Mouse (Mus musculus) common myeloid progenitor, adult 5-6 weeks (primary cell): Measurements from ENCODE around the gene Med9. TPM values are rescaled to one million over a fixed set of nuclear protein-coding genes. Genes with fewer than 3 reads are reported as not detected.

ENCODE experiments used
- ATAC-seq: replicated peaks from 2 replicates; pipeline ENCODE4 v1.8.0; 2016; ENCODE audit warnings: low read depth, mild to moderate bottlenecking, moderate TSS enrichment, inconsistent platforms; ENCODE audit not compliant: poor library complexity, severe bottlenecking
- total RNA-seq: library from RNA; stranded (forward); fragments of 200-1000, 187-1606 nt; gene quantifications from 2 replicates; pipeline ENCODE4 v1.2.3, GENCODE M21; 2017

The Med9 gene
- 28.1 and 29.6 TPM in 2 replicates for total RNA-seq

DNA sequence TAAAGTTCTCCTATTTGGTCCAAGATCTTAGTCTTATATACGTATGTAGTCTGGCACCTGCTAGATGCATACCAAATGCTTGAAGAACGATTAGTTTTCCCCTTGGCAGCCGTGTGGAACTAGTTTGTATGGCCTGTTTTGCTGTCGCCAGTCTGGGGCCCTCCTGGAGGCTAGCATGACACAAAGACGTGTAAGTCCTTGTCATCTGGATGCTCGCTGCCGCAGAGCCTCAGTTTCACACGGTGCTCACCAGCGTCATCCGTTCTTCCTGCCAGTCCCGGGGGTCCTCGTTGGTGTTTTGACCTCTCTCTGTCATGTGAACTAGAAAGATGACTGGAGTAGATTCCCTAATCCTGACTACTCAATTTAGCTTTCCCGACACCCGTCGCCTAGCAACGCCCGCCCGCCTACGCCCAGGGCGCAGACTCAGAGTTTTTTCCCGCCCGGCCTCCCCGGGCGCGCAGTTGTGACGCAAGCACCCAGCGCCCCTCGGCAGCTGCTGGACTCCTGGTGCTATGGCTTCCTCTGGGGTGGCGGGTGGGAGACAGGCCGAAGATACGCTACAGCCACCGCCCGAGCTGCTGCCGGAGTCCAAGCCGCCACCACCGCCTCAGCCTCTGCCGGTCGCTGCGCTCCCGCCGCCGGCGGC, at the start of gene Med9:
Gene Med9, plus strand, starts transcription at position 455 of the 649 bp plus-strand sequence.
- ATAC-seq: peak; percentile 98

GRCm38 (mm10) chr11:59899711-59900685, 48.0 kb upstream of the Med9 start:
- ATAC-seq: no peak

DNA sequence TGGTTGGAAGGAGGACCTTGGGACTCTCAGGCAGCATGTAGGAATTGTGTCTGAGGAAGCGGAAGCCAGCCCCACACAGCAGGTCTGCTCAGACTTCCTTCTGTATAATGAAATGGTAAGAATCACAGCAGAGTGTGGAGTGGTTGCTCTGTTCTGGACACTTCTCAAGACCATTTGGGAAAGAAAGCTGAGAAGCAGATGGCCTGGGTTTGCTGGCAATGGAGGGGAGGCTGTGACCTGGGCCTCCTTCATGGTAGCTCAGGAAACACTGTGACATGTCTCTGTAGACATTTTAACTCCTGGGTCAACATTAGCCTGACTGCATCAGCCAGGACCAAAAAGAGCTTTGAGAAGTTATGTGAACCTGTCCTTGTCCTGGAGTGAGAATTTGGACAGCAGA, 47.0 kb upstream of the Med9 start:
- ATAC-seq: no peak

DNA sequence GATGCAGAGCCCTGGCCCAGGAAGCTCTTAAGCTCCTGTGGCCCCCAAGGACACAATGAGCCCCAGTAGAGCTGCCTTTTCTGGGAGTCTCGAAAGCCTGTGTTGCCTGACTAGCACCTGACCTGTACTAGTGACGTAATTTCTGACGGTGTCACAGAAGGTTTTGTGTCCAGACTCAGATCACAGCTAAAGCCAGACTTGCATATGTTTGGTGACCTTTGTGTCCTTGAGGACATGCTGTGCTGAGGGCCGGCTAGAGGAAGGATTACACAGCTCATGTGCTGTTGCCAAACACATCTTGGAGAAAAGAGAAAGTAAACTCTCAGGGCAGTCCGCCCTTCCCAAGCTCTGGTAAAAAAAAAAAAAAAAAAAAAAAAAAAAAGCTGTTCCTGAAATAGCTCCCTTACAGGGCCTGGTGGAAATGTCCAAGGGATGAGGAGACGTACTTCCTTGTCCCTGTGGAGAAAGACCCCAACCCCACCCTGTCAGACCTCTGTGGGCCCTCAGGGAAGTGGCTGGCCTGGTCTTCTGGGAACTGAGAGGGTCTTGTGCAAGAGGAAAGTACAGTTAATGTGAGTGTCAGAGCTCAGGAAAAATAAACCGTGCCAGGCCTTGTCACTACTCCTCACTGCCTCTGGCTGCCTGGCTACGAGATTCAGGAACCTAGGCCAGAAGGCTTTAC, 45.8 kb upstream of the Med9 start:
- peak; percentile 50 for ATAC-seq

DNA sequence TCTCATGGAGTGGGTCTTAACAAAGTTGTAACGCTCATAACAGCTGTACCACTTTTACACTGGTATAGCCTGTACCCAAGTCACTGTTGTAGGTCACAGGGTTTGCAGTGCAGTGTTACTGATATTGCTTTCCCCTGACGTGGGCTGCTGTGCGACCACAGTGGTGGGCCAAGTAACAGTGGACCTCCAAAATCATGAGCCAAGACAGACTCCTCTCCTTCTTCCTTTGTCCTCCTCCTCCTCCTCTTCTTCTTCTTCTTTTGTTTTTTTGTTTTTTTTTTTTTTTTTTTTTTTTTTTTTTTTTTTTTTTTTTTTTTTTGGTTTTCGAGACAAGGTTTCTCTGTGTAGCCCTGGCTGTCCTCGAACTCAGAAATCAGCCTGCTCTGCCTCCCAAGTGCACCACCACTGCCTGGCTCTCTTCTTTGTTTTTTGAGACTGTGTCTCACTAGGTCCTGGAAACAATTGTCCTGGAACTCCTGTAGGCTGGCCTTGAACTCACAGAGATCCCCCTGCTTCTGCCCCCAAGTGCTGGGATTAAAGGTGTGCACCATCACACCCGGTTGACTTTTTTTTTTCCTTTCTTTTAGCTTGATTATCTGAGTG, 41.4 kb upstream of the Med9 start:
- no peak for ATAC-seq

DNA sequence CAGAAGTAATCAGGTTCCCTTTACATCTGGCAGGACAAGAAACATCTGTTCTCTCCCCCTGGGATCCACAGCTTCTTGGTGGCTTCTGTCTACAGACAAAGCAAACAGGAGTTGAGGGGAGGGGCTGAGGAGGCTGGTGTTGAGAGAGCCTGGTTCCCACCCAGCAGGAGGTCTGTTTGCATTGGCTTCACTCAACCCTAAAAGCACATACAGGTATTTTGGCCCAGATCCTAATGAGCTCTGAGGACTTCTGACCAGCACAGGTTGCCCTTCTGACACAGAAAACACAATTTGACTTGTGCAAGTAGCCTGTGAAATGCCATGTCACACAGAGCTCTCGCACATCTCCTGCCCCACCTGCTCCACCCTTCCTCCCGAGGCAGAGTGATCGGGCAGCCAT, 39.6 kb upstream of the Med9 start:
- no peak for ATAC-seq

DNA sequence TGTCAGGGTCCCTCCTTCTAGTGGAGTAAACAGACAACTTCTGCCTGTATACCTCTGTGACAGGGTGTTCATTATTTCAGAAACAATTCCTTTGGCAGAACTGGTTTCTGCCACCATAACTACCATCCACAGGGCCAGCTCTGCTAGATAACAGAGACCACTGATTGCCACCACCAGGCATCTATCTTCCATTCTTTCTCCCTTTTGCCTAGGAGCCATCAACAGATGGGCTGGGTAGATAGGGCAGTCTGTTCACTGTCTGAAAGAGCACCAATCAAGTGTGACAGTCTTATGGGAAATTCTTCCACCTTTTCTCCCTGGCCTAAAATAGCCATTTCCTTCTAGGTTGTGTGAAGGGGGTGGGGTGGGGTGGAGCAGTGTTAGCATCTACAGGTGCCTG, 37.4 kb upstream of the Med9 start:
- ATAC-seq: no peak

GRCm38 (mm10) chr11:59911523-59911922, 36.5 kb upstream of the Med9 start:
- ATAC-seq: no peak

- ATAC-seq: no peak
Measured at GRCm38 (mm10) chr11:59913702-59914101, 34.3 kb upstream of the Med9 start.

DNA sequence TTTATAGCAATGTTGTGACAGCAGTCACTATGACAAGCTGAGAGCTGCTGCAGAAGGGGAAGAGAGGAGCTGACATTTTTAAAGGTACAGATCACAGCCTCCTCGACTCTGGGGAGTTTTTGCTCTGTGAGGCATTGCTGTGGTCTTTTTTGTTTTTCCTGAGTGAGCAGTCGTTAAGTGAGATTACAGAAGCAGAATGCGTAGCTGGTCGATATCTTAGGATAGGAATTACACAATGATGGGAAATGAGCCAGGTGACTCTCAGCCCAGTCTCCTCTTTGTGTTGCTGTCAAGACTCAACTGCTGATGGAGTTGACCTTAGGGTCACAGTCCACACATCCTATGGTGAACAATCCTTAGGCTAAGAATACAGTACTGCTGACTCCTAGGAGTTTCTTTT, 30.0 kb upstream of the Med9 start:
- no peak for ATAC-seq

GRCm38 (mm10) chr11:59919401-59919800, 28.6 kb upstream of the Med9 start:
- no peak for ATAC-seq

DNA sequence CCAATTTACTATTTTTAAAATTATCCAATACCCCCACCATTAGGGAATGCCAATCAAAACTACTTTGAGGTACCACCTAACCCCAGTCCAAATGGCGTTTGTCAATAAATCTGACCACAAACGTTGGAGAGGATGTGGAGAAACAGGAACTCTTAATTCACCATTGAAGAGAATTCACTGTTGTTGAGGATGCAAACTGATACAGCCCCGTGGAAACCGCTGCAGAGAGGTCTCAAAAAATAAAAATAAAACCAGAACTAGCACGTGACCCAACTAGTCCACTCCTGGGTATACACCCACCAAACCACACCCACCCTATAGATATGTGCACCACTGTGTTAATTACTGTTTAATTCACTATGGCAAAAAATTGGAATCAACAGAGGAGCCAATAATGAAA, 27.7 kb upstream of the Med9 start:
- ATAC-seq: peak; percentile 85

DNA sequence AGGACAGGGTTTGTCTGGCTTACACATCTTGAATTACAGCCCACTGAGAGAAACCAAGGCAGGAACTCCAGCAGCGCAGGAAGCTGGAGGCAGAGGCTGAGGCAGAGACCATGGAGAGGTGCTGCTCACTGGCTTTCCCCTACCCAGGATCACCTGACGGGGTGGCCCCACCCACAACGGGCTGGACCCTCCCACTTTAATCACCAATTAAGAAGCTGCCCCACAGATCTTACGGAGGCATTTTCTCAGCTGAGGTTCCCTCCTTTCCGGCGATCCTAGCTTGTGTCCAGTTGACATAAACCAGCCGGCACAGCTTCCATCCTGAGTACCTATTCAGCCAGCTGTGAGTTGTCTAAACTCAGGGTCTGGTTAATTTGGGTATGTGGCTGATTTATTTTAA, 26.7 kb upstream of the Med9 start:
- ATAC-seq: no peak

- no peak for ATAC-seq
Measured at GRCm38 (mm10) chr11:59930031-59930430, 18.0 kb upstream of the Med9 start.

- no peak for ATAC-seq
Measured at GRCm38 (mm10) chr11:59932560-59933337, 15.3 kb upstream of the Med9 start.

DNA sequence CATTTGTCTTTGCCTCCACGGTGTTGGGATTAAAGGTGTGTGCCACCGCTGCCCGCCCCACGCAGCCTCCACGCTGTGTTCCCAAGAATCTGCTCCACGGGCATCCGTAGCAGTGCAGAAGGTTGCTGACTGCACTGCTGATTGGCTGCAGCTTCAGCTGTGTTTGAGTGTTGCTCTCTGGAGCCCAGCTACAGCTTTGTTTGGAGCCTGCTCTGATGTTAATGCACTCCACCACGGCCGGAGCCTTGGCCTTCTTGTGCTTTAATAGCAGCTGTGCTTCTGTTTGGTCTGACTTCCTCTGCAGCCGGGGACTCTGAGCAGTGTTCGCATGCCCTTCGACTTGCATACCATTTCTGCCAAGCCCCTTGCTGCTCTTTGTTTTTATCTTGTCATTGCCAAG, 14.1 kb upstream of the Med9 start:
- no peak for ATAC-seq

- ATAC-seq: no peak
Measured at GRCm38 (mm10) chr11:59937023-59937422, 11.0 kb upstream of the Med9 start.

- no peak for ATAC-seq
Measured at GRCm38 (mm10) chr11:59937615-59938014, 10.4 kb upstream of the Med9 start.

DNA sequence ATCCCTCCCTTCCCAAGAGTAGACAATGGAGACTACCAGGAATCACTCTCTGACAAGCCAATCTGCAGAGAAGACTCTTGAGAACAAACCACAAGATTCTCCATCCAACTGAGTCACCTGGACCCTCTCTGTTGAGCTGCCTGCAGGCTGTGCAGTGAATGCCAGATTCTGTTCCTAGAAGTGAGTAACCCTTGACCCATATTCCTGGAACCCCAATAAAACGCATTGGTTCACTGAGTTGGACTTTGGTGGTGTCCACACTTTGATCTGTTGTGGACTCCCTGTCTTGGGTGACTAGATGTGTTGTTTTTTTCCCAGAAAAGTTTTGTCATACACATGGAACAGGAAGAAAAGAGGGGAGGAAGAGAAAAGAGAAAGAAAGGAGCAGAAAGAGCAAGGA, 8.2 kb upstream of the Med9 start:
- ATAC-seq: no peak

- ATAC-seq: no peak
Measured at GRCm38 (mm10) chr11:59940645-59941044, 7.4 kb upstream of the Med9 start.
